Mouse (Mus musculus): ENCODE results near the gene E2f1. TPM values are rescaled to one million over a fixed set of nuclear protein-coding genes. Genes with fewer than 3 reads are reported as not detected.

The E2f1 gene
- total and polyA plus RNA-seq, 3 experiments: 5.1 to 19.6 (median 5.3) TPM

GRCm38 (mm10) chr2:154517424-154517823 is 52.3 kb downstream of the E2f1 start:
- in situ Hi-C loops (cut with MboI; ENCODE audit: low pct_ligation_motif_present, low pct_unique_long_range_greater_than_20kb, low sequenced_read_pairs) (no loop called here), dilution Hi-C loops (cut with MboI; ENCODE audit: extremely low pct_ligation_motif_present, extremely low pct_unique_long_range_greater_than_20kb, low sequenced_read_pairs) (no loop called here)
- Histone ChIP-seq H3K36me3 (replicated peaks in 1 of 2; ENCODE audit: control insufficient read depth in 1 of 2, insufficient read depth in 1 of 2, low read length in 1 of 2) (peaks cover 8 to 57% of the 10 kb centered on the region in 2 experiments), H3K27ac (ENCODE audit: insufficient read depth, low read depth) (no peak overlapping the region), H3K27me3 (replicated peaks) (no peaks in the 10 kb centered on the region), H3K4me2 (ENCODE audit: insufficient read depth, low read depth, poor library complexity, severe bottlenecking) (no peak overlapping the region), H3K4me3 (replicated peaks in 1 of 3; ENCODE audit: low read depth in 2 of 3, low read length in 2 of 3, poor library complexity in 1 of 3) (no peak overlapping the region), H3K9me3 (replicated peaks; ENCODE audit: low read length) (no peaks in the 10 kb centered on the region), H3K9ac (ENCODE audit: insufficient read depth, low read depth) (no peak overlapping the region), H3K79me2 (replicated peaks; ENCODE audit: control insufficient read depth, extremely low read depth, insufficient read depth, poor library complexity, severe bottlenecking) (no peaks in the 10 kb centered on the region), H3K4me1 (ENCODE audit: control insufficient read depth in 1 of 2, insufficient read depth in 2 of 2) (no peaks in the 10 kb centered on the region)
- no peak for DNase-seq (ENCODE audit: extremely low read depth)
- TF ChIP-seq USF1 (IDR thresholded peaks at IDR 0.05; ENCODE audit: low read depth, low read length) (no peak), NRF1 (IDR thresholded peaks at IDR 0.05; ENCODE audit: low read depth, low read length) (no peak), ZKSCAN1 (IDR thresholded peaks at IDR 0.05; ENCODE audit: borderline replicate concordance, low read depth, low read length) (no peak), IRF4 (IDR thresholded peaks at IDR 0.05; ENCODE audit: low read depth, low read length) (no peak), JUN (IDR thresholded peaks at IDR 0.05; ENCODE audit: insufficient read depth, low read depth, low read length) (no peak)

- Histone ChIP-seq H3K36me3 (replicated peaks in 1 of 2; ENCODE audit: control insufficient read depth in 1 of 2, insufficient read depth in 1 of 2, low read length in 1 of 2) (peaks cover 8 to 58% of the 10 kb centered on the region in 2 experiments), H3K9me3 (replicated peaks; ENCODE audit: low read length) (no peaks in the 10 kb centered on the region), H3K79me2 (replicated peaks; ENCODE audit: control insufficient read depth, extremely low read depth, insufficient read depth, poor library complexity, severe bottlenecking) (no peaks in the 10 kb centered on the region), H3K9ac (ENCODE audit: insufficient read depth, low read depth) (no peak overlapping the region), H3K27me3 (replicated peaks) (no peaks in the 10 kb centered on the region), H3K27ac (ENCODE audit: insufficient read depth, low read depth) (no peak overlapping the region), H3K4me2 (ENCODE audit: insufficient read depth, low read depth, poor library complexity, severe bottlenecking) (no peak overlapping the region), H3K4me1 (ENCODE audit: control insufficient read depth in 1 of 2, insufficient read depth in 2 of 2) (no peaks in the 10 kb centered on the region), H3K4me3 (replicated peaks in 1 of 3; ENCODE audit: low read depth in 2 of 3, low read length in 2 of 3, poor library complexity in 1 of 3) (no peak overlapping the region)
- in situ Hi-C loops (cut with MboI; ENCODE audit: low pct_ligation_motif_present, low pct_unique_long_range_greater_than_20kb, low sequenced_read_pairs) (no loop called here), dilution Hi-C loops (cut with MboI; ENCODE audit: extremely low pct_ligation_motif_present, extremely low pct_unique_long_range_greater_than_20kb, low sequenced_read_pairs) (no loop called here)
- TF ChIP-seq ELF1 (IDR thresholded peaks at IDR 0.05; ENCODE audit: low read depth, low read length): no peak
- no peak for TF ChIP-seq EP300 (IDR thresholded peaks at IDR 0.05; ENCODE audit: low read length)
- TF ChIP-seq ZMIZ1 (IDR thresholded peaks at IDR 0.05; ENCODE audit: low read depth, low read length): no peak
- no peak for TF ChIP-seq ZKSCAN1 (IDR thresholded peaks at IDR 0.05; ENCODE audit: borderline replicate concordance, low read depth, low read length)
- no peak for TF ChIP-seq CTCF (conservative IDR thresholded peaks at IDR 0.05 in 1 of 2, IDR thresholded peaks at IDR 0.05 in 1 of 2; ENCODE audit: low read depth in 2 of 2, low read length in 2 of 2)
- TF ChIP-seq USF2 (conservative IDR thresholded peaks at IDR 0.05; ENCODE audit: low read depth, low read length): no peak
- TF ChIP-seq MAX (IDR thresholded peaks at IDR 0.05; ENCODE audit: low read length): no peak
- no peak for TF ChIP-seq POLR2AphosphoS2 (IDR thresholded peaks at IDR 0.05; ENCODE audit: low read depth, low read length)
- no peak for DNase-seq (ENCODE audit: extremely low read depth)
These were observed 52.7 kb downstream of the E2f1 start for GRCm38 (mm10) chr2:154516944-154517343.

GRCm38 (mm10) chr2:154510141-154510540 is 59.6 kb downstream of the E2f1 start:
- Histone ChIP-seq H3K9me3 (replicated peaks; ENCODE audit: low read length) (no peaks in the 10 kb centered on the region), H3K4me2 (ENCODE audit: insufficient read depth, low read depth, poor library complexity, severe bottlenecking) (no peak overlapping the region), H3K36me3 (replicated peaks in 1 of 2; ENCODE audit: control insufficient read depth in 1 of 2, insufficient read depth in 1 of 2, low read length in 1 of 2) (peaks cover 20 to 57% of the 10 kb centered on the region in 2 experiments), H3K27me3 (replicated peaks) (no peaks in the 10 kb centered on the region), H3K4me3 (replicated peaks in 1 of 3; ENCODE audit: low read depth in 2 of 3, low read length in 2 of 3, poor library complexity in 1 of 3) (no peak overlapping the region), H3K27ac (ENCODE audit: insufficient read depth, low read depth) (no peak overlapping the region), H3K4me1 (ENCODE audit: control insufficient read depth in 1 of 2, insufficient read depth in 2 of 2) (peaks cover 4 to 10% of the 10 kb centered on the region in 2 experiments), H3K9ac (ENCODE audit: insufficient read depth, low read depth) (no peak overlapping the region), H3K79me2 (replicated peaks; ENCODE audit: control insufficient read depth, extremely low read depth, insufficient read depth, poor library complexity, severe bottlenecking) (no peaks in the 10 kb centered on the region)
- in situ Hi-C loops (cut with MboI; ENCODE audit: low pct_ligation_motif_present, low pct_unique_long_range_greater_than_20kb, low sequenced_read_pairs): no loop called here
- dilution Hi-C loops (cut with MboI; ENCODE audit: extremely low pct_ligation_motif_present, extremely low pct_unique_long_range_greater_than_20kb, low sequenced_read_pairs): no loop called here
- TF ChIP-seq MAX (IDR thresholded peaks at IDR 0.05; ENCODE audit: low read length) (no peak), HCFC1 (IDR thresholded peaks at IDR 0.05; ENCODE audit: low read depth, low read length) (no peak), PAX5 (IDR thresholded peaks at IDR 0.05; ENCODE audit: low read length) (no peak), ZMIZ1 (IDR thresholded peaks at IDR 0.05; ENCODE audit: low read depth, low read length) (no peak), IRF4 (IDR thresholded peaks at IDR 0.05; ENCODE audit: low read depth, low read length) (no peak), TCF12 (IDR thresholded peaks at IDR 0.05; ENCODE audit: low read depth, low read length) (no peak), E2F4 (IDR thresholded peaks at IDR 0.05; ENCODE audit: insufficient replicate concordance, low read depth, low read length) (no peak), ZNF384 (IDR thresholded peaks at IDR 0.05; ENCODE audit: low read depth, low read length) (no peak), GABPA (IDR thresholded peaks at IDR 0.05; ENCODE audit: insufficient replicate concordance, low read depth, low read length) (no peak), CHD1 (IDR thresholded peaks at IDR 0.05; ENCODE audit: low read depth, low read length) (no peak), POLR2AphosphoS2 (IDR thresholded peaks at IDR 0.05; ENCODE audit: low read depth, low read length) (no peak), JUND (conservative IDR thresholded peaks at IDR 0.05; ENCODE audit: low read depth, low read length) (no peak), POLR2A (IDR thresholded peaks at IDR 0.05; ENCODE audit: low read depth, low read length) (no peak), USF1 (IDR thresholded peaks at IDR 0.05; ENCODE audit: low read depth, low read length) (no peak), RAD21 (IDR thresholded peaks at IDR 0.05; ENCODE audit: low read depth, low read length) (no peak), MEF2A (IDR thresholded peaks at IDR 0.05; ENCODE audit: borderline replicate concordance, low read depth, low read length) (no peak), SIN3A (IDR thresholded peaks at IDR 0.05; ENCODE audit: low read length) (no peak)
- no peak for DNase-seq (ENCODE audit: extremely low read depth)

Data from CH12.LX (cell line).